Mouse (Mus musculus) lung, adult 2 months (tissue): ENCODE results near the gene Synpr.

Experiments
- CTCF ChIP-seq: fragments of 200-500 bp; IDR thresholded peaks from 2 replicates; pipeline ENCODE4 v1.5.1; 2011; ENCODE audit warnings: mild to moderate bottlenecking, low read length, control low read depth; ENCODE audit not compliant: insufficient read depth
- POLR2A ChIP-seq: fragments of 200-500 bp; IDR thresholded peaks from 2 replicates; pipeline ENCODE4 v1.6.1; 2011; ENCODE audit warnings: low read depth, mild to moderate bottlenecking, control low read depth, low read length, borderline replicate concordance; ENCODE audit errors: extremely low read depth

DNA sequence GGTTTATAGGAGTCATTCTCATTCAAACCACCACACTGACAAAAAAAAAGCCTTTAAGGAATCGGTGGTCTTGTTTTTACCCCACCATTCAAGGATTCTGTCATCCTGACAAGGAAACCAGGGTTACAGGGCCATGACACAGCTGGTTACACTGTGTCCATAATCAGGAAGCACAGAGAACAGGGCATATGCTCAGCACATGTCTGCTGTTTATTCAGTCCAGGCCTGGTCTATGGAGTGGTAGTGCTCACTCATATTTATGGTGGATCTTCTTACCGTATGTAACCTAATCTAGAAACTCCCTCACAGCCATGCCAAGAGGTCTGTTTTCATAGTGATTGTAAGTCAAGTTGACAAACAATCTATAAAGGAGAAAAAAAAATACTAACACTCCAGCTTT lies 293.5 kb downstream of the Synpr start:
- no peak for TF ChIP-seq POLR2A
- no peak for TF ChIP-seq CTCF
